Mouse (Mus musculus): ENCODE results near the gene Tmbim7. TPM values are rescaled to one million over a fixed set of nuclear protein-coding genes. Genes with fewer than 3 reads are reported as not detected.
"Not testable (repeated sequence)": the region's sequence is repeated elsewhere in the genome, so short reads cannot be mapped to it uniquely, and the experiment has no call there.

The Tmbim7 gene
- total RNA-seq (2021) = not detected
- long read RNA-seq, experiment 1 = 0 reads
- long read RNA-seq, experiment 2 = 0 reads

DNA sequence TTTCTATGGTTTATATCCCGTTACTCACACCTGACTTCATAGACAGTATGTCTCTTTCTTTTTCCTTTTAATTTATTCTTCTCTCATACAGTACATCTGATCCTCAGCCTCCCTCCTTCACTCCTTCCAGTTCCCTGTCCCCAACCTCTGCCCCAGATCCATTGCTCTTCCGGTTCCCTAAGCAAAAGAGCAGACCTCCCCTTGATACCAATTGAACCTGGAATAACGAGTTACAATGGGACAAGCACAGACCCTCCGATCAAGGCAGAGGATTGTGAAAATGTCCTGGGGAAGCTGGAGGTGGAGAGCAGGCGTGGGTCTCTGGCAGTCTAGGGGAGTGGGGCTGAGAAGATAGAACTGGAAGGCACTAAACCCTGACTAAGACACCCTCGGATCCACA lies at the start of gene Tmbim7:
TSS of gene Tmbim7 (plus strand) at position 301 of the 400 bp plus-strand sequence.
- intact Hi-C loops (cut with DNase I) = no loop called here

DNA sequence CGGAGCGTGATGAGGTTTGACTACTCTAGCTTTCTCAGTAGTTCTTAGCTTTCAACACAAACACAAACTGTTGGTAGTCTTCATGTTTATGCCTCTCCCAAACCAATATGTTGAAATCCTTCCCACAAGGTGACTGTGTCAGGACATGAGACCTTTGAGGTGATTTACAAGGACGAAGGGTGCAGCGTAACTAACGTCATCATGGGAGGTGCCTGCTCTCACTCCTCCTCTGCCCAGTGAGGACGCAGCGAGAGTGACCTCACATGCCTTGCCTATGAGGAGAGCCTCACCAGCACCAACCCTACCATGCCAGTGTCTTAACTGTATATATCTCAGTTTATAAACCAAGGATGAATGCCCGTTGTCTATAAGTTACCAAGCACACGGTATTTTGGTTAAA lies 43.9 kb upstream of the Tmbim7 start:
- DNase-seq (ENCODE audit: low spot score in 2 of 2) = no peak
- intact Hi-C loops (cut with DNase I) = no loop called here

More for the DNA sequence above, at the start of gene Tmbim7:
- no peak for DNase-seq (ENCODE audit: low spot score in 2 of 2)

GRCm38 (mm10) chr5:3609241-3609640 lies 41.7 kb upstream of the Tmbim7 start:
- no peak for DNase-seq (ENCODE audit: low spot score in 2 of 2)
- intact Hi-C loops (cut with DNase I) = no loop called here

DNA sequence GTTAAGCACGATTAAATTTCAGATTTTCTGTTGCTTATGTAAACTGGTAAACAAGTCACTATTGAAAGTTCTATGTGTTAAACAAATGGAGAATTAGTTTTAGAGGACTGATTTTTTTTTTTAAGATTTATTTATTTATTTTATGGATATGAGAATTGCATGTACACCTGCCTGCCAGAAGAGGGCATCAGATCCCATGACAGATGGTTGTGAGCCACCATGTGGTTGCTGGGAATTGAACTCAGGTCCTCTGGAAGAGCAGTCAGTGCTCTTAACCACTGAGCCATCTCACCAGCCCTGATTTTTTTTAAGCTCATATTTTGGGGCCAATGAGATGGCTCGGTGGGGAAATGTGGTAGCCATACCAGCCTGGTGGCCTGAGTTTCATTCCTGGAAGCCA lies 39.1 kb upstream of the Tmbim7 start:
- DNase-seq (ENCODE audit: low spot score in 2 of 2); intact Hi-C loops (cut with DNase I): not testable (repeated sequence)

DNA sequence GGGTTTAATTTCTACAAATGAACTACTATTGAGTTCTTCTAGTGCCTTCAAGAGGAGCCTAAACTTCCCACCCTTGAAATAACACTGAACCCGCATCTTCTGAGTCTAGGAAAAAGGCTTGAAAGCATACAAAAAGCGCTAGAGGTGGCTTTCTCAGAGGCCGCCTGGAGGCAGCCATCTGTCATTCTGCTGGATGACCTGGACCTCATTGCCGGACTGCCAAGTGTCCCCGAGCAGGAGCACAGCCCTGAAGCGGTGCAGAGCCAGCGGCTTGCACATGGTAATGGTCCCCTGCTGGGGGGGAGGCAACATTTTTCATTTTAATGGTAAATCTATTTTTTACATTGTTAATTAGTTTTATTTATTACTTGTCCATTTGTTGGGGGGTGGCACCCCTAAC lies 30.5 kb upstream of the Tmbim7 start:
- DNase-seq (ENCODE audit: low spot score in 2 of 2) = no peak
- intact Hi-C loops (cut with DNase I) = no loop called here

DNA sequence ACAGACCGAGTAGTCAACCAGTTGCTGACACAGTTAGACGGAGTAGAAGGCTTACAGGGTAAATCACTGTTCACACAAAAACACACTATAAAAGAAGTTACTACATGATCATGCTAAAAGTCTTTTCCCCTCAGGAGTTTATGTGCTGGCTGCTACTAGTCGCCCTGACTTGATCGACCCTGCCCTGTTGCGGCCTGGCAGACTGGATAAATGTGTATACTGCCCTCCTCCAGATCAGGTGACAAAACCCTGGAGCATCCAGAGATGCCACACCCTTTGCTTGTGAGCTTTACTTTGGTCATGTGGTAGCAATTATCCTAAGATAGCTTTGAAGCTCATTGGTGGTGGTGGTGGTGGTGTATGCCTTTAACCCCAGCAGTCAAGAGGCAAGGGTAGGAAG lies 20.9 kb upstream of the Tmbim7 start:
- intact Hi-C loops (cut with DNase I) = no loop called here
- DNase-seq (ENCODE audit: low spot score in 2 of 2) = no peak

DNA sequence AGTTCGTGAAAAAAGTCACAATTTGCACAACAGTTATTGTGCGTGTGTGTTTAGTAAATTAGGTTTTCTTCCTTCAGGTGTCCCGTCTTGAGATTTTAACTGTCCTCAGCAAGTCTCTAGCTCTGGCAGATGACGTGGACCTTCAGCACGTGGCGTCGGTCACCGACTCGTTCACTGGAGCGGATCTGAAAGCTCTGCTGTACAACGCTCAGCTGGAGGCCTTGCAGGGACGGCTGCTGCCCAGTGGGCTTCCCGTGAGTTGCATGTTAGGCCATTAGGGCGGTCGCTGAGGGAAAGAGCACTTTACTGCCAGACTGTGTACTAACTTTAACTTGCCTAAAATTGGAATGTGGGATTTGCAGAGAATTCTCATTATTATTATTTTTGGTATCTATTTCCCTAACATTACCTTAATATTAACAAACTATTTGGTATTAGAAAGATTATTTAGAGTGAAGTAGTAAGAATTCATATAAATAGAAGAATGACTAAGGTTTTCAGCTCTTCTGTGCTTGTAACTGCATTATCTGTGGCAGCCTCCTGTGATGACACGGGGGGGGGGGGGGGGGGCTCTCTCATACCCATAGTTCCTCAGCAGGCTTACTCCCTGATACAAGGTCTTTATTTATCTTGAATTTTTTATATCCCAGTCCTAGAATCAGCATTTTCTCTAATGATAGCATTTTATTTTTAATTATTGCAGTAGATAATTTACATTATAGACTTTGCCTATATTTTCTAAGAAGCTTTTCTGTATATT lies 19.3 kb upstream of the Tmbim7 start:
- intact Hi-C loops (cut with DNase I) = no loop called here
- DNase-seq (ENCODE audit: low spot score in 2 of 2) = no peak

DNA sequence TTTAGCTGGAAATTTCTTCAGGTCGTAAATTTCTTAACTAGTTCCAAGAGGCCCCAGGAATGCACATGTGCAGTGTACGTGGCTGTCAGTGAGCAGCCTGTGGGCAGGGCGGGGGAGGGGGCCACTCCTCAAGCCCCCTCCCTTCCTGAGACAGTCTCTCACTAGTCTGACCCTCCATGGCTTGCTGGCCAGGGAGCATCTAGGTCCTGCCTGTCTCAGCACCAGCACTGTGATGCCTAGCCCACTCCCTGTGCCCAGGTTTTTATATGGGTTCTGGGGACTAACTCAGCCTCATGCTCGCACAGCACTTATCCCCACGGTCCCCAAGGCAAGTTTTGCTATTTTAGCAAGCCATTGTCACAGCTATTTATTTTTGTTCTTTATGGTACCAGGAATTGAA lies 18.7 kb upstream of the Tmbim7 start:
- DNase-seq (ENCODE audit: low spot score in 2 of 2) = no peak
- intact Hi-C loops (cut with DNase I) = no loop called here

DNA sequence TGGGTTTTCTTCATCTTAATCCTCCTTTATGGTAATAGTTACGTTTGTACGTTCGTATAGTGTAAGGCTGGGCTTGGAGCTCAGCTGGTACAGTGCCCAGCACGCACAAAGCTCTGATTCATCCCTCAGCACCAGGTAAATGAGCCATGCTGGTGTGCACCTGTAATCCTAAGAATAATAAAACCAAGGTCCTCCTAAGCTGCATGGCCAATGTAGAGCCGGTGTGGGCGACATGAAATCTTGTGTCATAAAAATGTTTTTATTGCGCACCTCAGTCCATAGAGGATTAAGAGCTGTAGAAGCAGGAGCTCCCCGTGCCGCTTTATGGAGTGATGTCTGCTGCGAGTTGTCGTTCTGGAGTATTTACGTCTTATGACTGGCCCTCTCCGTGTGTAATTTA lies 17.7 kb upstream of the Tmbim7 start:
- DNase-seq (ENCODE audit: low spot score in 2 of 2) = no peak
- intact Hi-C loops (cut with DNase I) = no loop called here

- intact Hi-C loops (cut with DNase I) = no loop called here
- DNase-seq (ENCODE audit: low spot score in 2 of 2) = no peak
Measured at GRCm38 (mm10) chr5:3633951-3634350, 17.0 kb upstream of the Tmbim7 start.

DNA sequence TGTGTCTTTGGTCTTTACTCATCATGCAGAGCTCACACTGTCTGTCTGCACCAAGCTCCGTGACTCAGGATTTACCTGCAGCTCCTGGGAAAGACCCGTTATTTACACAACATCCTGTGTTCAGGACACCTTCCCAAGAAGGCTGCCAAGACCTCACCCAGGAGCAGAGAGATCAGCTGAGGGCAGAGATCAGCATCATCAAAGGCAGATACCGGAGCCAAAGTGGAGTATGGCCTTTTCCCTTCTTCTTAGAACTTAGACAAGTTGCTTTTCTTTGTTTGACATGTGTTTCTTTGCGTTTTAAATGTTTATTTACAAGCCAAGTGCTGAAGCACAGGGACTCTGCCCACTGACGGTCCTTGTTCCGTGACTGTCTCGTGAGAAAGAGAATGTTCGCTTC lies 15.7 kb upstream of the Tmbim7 start:
- DNase-seq (ENCODE audit: low spot score in 2 of 2) = no peak
- intact Hi-C loops (cut with DNase I) = no loop called here

DNA sequence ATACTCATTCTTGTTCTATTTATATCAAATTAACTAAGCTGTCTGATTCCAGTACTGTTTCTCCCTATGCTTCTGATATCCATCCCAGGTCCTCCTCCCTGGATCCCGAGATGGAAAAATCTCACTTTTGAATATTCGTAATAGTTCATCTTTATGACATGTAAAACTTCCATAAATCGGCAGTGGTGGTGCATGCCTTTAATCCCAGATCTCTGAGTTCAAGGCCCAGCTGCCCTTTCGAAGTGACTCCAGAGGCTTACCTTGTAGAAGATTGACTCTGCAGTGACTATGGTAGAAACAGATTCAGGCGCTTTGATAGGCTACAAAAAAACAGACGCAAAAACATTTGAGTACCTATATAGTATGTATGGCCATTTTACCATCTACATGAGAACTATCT lies 6.4 kb upstream of the Tmbim7 start:
- intact Hi-C loops (cut with DNase I) = loop anchor here (5.0 kb wide), 1 partner anchor 158 kb away; the partner anchor contains the start of genes Ankib1 and Krit1
- DNase-seq (ENCODE audit: low spot score in 2 of 2) = no peak

GRCm38 (mm10) chr5:3645326-3645725 lies 5.7 kb upstream of the Tmbim7 start:
- intact Hi-C loops (cut with DNase I) = loop anchor here (5.0 kb wide), 1 partner anchor 157 kb away; the partner anchor contains the start of genes Ankib1 and Krit1
- no peak for DNase-seq (ENCODE audit: low spot score in 2 of 2)

DNA sequence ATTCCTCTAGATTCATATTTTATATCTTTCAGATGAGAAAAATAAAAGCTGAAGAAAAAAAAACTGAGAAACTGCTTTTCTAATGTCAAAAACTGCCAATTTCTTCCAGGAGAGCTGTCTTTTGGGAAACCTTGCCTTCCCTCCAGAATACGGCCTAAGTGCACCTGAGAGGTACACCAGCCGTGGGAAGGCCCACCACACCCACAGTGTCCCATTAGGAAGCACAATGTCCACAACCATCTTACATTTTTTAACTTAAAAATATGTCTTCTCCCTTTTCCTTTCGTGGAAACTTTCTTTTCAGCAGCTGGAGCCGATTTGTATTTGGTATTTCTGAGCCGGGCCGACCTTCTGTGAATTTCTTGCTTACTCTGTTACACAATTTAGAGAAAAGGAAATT lies 4.4 kb upstream of the Tmbim7 start:
- no peak for DNase-seq (ENCODE audit: low spot score in 2 of 2)
- intact Hi-C loops (cut with DNase I) = loop anchor here (5.0 kb wide), 1 partner anchor 156 kb away; the partner anchor contains the start of genes Ankib1 and Krit1

DNA sequence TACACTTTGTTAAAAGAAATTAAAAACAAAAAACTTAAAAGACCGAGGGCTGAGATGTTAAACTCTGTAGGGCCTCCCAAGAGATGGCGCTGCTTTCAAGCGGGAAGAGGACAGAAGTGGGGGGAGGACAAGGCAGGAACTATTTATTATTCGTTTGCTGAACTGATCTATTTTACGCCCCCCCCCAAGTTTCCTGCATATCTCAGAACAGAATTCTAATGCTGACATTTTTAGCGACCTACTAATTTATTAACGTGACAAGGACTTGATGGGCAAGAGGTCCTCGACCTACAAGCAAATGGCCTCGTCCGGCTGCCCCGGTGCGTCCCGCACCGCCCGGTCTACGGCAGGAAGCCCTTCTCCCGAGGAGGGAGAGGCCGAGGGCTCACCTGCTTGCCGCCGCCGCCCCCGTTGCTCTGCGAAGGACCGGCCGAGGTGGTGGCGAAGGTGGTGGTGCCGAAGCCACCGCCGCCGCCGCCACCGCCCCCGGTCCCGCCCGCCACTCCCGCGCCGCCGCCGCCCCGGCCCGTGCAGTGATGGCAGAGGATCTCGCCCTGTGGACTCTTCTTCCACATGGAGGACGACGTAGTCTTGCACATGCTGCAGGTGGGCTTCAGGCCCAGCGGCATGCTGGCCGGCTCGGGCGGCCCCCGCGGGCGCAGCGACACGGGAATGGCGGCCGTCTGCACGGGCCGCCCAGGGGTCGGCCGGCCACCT lies 3.8 kb upstream of the Tmbim7 start:
- intact Hi-C loops (cut with DNase I) = loop anchor here (5.0 kb wide), 1 partner anchor 155 kb away; the partner anchor contains the start of genes Ankib1 and Krit1
- peak; percentile 37 to 61 for DNase-seq (ENCODE audit: low spot score in 2 of 2)

DNA sequence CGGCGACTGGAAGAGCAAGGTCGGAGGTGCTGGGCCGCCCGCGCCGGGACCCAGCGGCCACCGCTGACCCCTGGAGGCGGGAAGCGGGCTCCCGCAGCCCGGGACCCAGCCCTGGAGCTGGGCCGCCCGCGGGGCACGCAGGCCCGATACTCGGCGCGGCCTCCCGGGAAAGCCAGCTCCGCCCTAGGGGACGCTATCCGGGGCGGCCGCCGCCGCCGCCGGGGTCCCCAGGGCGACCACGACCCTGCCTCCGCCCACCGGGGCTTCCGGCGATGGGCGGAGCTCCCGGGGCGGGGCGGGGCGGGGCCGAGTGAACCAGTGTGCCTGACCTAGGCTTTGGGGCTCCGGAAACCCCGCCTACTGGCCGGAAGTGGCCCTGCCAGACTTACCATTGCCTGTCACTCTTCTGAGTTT lies 3.3 kb upstream of the Tmbim7 start:
- DNase-seq (ENCODE audit: low spot score in 2 of 2) = peak; percentile 79 to 86

GRCm38 (mm10) chr5:3648206-3648848 lies 2.7 kb upstream of the Tmbim7 start:
- no peak for DNase-seq (ENCODE audit: low spot score in 2 of 2)
- intact Hi-C loops (cut with DNase I) = loop anchor here (5.0 kb wide), 1 partner anchor 154 kb away; the partner anchor contains the start of genes Ankib1 and Krit1

More for the DNA sequence above, 3.3 kb upstream of the Tmbim7 start:
- intact Hi-C loops (cut with DNase I) = loop anchor here (5.0 kb wide), 1 partner anchor 155 kb away; the partner anchor contains the start of genes Ankib1 and Krit1

- intact Hi-C loops (cut with DNase I) = loop anchor here (5.0 kb wide), 1 partner anchor 153 kb away; the partner anchor contains the start of genes Ankib1 and Krit1
- no peak for DNase-seq (ENCODE audit: low spot score in 2 of 2)
Measured at GRCm38 (mm10) chr5:3648849-3649210, 2.2 kb upstream of the Tmbim7 start.

- DNase-seq (ENCODE audit: low spot score in 2 of 2) = no peak
- intact Hi-C loops (cut with DNase I) = no loop called here
Measured at GRCm38 (mm10) chr5:3651621-3652020, 640 bp downstream of the Tmbim7 start.

Data from left cerebral cortex, postnatal 14 days (tissue).